In genomic region chr6:97518467-97518866, GRCm38 (mm10) we compare ENCODE assay signal across 11 mouse cellular contexts.
DNase-seq lines count a peak whose midpoint lies in the region; ATAC-seq lines count a peak whose summit lies in the region.
"Had no signal": no experiment of that assay in that cellular context is flagged by ENCODE, and none has a peak within 500 bp of the region (broad histone marks: within the 10 kb centered on the region; RNA-seq: fewer than 3 reads in every experiment).

No protein-coding gene starts in this region.

- H3K27ac ChIP-seq in heart, embryonic 10.5 days = peak overlapping the region; percentile 18; the same call in 1 of the 2 replicates
- H3K27ac ChIP-seq in lung, embryonic 16.5 days (ENCODE audit: low read length) = peak overlapping the region; percentile 65; the same call in 1 of the 2 replicates
- H3K27ac ChIP-seq in embryonic facial prominence, embryonic 10.5 days (replicated peaks) = peak overlapping the region; percentile 44; the same call in 1 of the 2 replicates
- no peak overlapping the region for H3K27ac ChIP-seq in liver, embryonic 13.5 days
- H3K27ac ChIP-seq: embryonic facial prominence, embryonic 13.5 days; hindbrain, embryonic 15.5 days had no signal

- intact Hi-C loops in gastrocnemius, postnatal 36 days (cut with DNase I) = no loop called here

- ATAC-seq in lung, embryonic 16.5 days (ENCODE audit: low read depth) = peak; percentile 73
- 0 out of 2 replicates have a peak, but pooled peaks have one; percentile 23 for ATAC-seq in liver, embryonic 13.5 days (ENCODE audit: low read depth)

- WGBS in heart, embryonic 10.5 days = 8% methylated on average over 2 of the region's 2 CpGs
- 6% methylated on average over 2 of the region's 2 CpGs for WGBS in lung, embryonic 16.5 days
- 31% methylated on average over 2 of the region's 2 CpGs for WGBS in embryonic facial prominence, embryonic 10.5 days
- WGBS in liver, embryonic 13.5 days (ENCODE audit: insufficient replicate concordance) = 2% methylated on average over 2 of the region's 2 CpGs

- DNase-seq in heart, embryonic 10.5 days (ENCODE audit: low spot score) = no peak
- no peak for DNase-seq in heart, adult 18-20 months
- no peak for DNase-seq in lung, postnatal 36 days
- DNase-seq in embryonic facial prominence, embryonic 10.5 days (ENCODE audit: low spot score) = no peak
- DNase-seq in liver, embryonic 13.5 days = no peak
- DNase-seq in gastrocnemius, postnatal 36 days = no peak
- no peak for DNase-seq in natural killer cell, adult 2 months (ENCODE audit: low spot score in 2 of 2)
- DNase-seq: midbrain, embryonic 14.5 days had no signal

- H3K4me2 ChIP-seq in lung, embryonic 16.5 days (ENCODE audit: low read depth, low read length) = no peak overlapping the region
- H3K4me2 ChIP-seq in liver, embryonic 13.5 days = no peak overlapping the region
- H3K4me2 ChIP-seq: embryonic facial prominence, embryonic 13.5 days; hindbrain, embryonic 15.5 days had no signal

- no peak overlapping the region for H3K4me3 ChIP-seq in heart, embryonic 10.5 days
- no peak overlapping the region for H3K4me3 ChIP-seq in lung, embryonic 16.5 days (ENCODE audit: low read length)
- H3K4me3 ChIP-seq in embryonic facial prominence, embryonic 10.5 days = no peak overlapping the region
- no peak overlapping the region for H3K4me3 ChIP-seq in liver, embryonic 13.5 days (replicated peaks)
- H3K4me3 ChIP-seq: embryonic facial prominence, embryonic 13.5 days; hindbrain, embryonic 15.5 days had no signal

- H3K9me3 ChIP-seq in heart, embryonic 10.5 days = no peaks in the 10 kb centered on the region
- H3K9me3 ChIP-seq in lung, embryonic 16.5 days (ENCODE audit: control insufficient read depth, low read length) = no peaks in the 10 kb centered on the region
- no peaks in the 10 kb centered on the region for H3K9me3 ChIP-seq in embryonic facial prominence, embryonic 10.5 days
- no peaks in the 10 kb centered on the region for H3K9me3 ChIP-seq in liver, embryonic 13.5 days (replicated peaks)
- H3K9me3 ChIP-seq: embryonic facial prominence, embryonic 13.5 days; hindbrain, embryonic 15.5 days had no signal

- H3K4me1 ChIP-seq in heart, embryonic 10.5 days = peaks cover 33% of the 10 kb centered on the region
- peaks cover 17% of the 10 kb centered on the region for H3K4me1 ChIP-seq in lung, embryonic 16.5 days (replicated peaks; ENCODE audit: control insufficient read depth, insufficient read depth, low read length)
- peaks cover 25% of the 10 kb centered on the region for H3K4me1 ChIP-seq in embryonic facial prominence, embryonic 10.5 days
- peaks cover 16% of the 10 kb centered on the region for H3K4me1 ChIP-seq in liver, embryonic 13.5 days (replicated peaks)

- H3K9ac ChIP-seq in lung, embryonic 16.5 days (ENCODE audit: low read length) = no peak overlapping the region
- H3K9ac ChIP-seq in liver, embryonic 13.5 days = no peak overlapping the region
- H3K9ac ChIP-seq: embryonic facial prominence, embryonic 13.5 days; hindbrain, embryonic 15.5 days had no signal

- H3K36me3 ChIP-seq in heart, embryonic 10.5 days = no peaks in the 10 kb centered on the region
- H3K36me3 ChIP-seq in lung, embryonic 16.5 days (ENCODE audit: control insufficient read depth, insufficient read depth, low read length) = no peaks in the 10 kb centered on the region
- no peaks in the 10 kb centered on the region for H3K36me3 ChIP-seq in embryonic facial prominence, embryonic 10.5 days (replicated peaks)
- H3K36me3 ChIP-seq in liver, embryonic 13.5 days = no peaks in the 10 kb centered on the region
- H3K36me3 ChIP-seq: embryonic facial prominence, embryonic 13.5 days; hindbrain, embryonic 15.5 days had no signal

- no peaks in the 10 kb centered on the region for H3K27me3 ChIP-seq in heart, embryonic 10.5 days (ENCODE audit: insufficient read depth, poor library complexity, severe bottlenecking)
- no peaks in the 10 kb centered on the region for H3K27me3 ChIP-seq in lung, embryonic 16.5 days (ENCODE audit: control insufficient read depth, insufficient read depth, low read depth, low read length)
- peaks cover 5% of the 10 kb centered on the region; the same call in 1 of the 2 replicates for H3K27me3 ChIP-seq in embryonic facial prominence, embryonic 10.5 days (replicated peaks; ENCODE audit: low read depth, poor library complexity, severe bottlenecking)
- no peaks in the 10 kb centered on the region for H3K27me3 ChIP-seq in liver, embryonic 13.5 days
- H3K27me3 ChIP-seq: embryonic facial prominence, embryonic 13.5 days; hindbrain, embryonic 15.5 days had no signal
